Mouse (Mus musculus) C2C12 (cell line): ENCODE measurements around the gene Herc2.

ENCODE experiments used
- CTCF ChIP-seq: IDR thresholded peaks from one replicate; pipeline ENCODE4 v1.5.1; 2011; ENCODE audit not compliant: control insufficient read depth, insufficient read depth, insufficient read length
- MYOD1 ChIP-seq: IDR thresholded peaks from one replicate; pipeline ENCODE4 v1.6.1; 2011; ENCODE audit warnings: low read depth; ENCODE audit not compliant: control insufficient read depth, insufficient read length
- MYOG ChIP-seq: IDR thresholded peaks from one replicate; pipeline ENCODE4 v1.6.1; 2011; ENCODE audit not compliant: control insufficient read depth, insufficient read length; ENCODE audit errors: extremely low read depth

GRCm38 (mm10) chr7:56138706-56139105 is 88.7 kb downstream of the Herc2 start:
- TF ChIP-seq MYOG (no peak), CTCF (no peak), MYOD1 (no peak)
